ENCODE assay signal across 17 mouse cellular contexts in genomic region chr14:74929739-74930138, GRCm38 (mm10).
"Had no signal": no experiment of that assay in that cellular context is flagged by ENCODE, and none has a peak within 500 bp of the region (broad histone marks: within the 10 kb centered on the region; RNA-seq: fewer than 3 reads in every experiment).

No protein-coding gene starts in this region.

- H3K27ac ChIP-seq: intestine, embryonic 15.5 days; kidney, embryonic 15.5 days; left cerebral cortex, adult 2 months; limb, embryonic 15.5 days; midbrain, embryonic 12.5 days; neural tube, embryonic 15.5 days; stomach, embryonic 15.5 days had no signal

- H3K4me3 ChIP-seq: intestine, embryonic 15.5 days; kidney, embryonic 15.5 days; left cerebral cortex, adult 2 months; limb, embryonic 15.5 days; megakaryocyte, embryonic 14.5 days; midbrain, embryonic 12.5 days; neural tube, embryonic 15.5 days; stomach, embryonic 15.5 days had no signal

- H3K36me3 ChIP-seq: intestine, embryonic 15.5 days; limb, embryonic 15.5 days; midbrain, embryonic 12.5 days; neural tube, embryonic 15.5 days; stomach, embryonic 15.5 days had no signal

- DNase-seq: kidney, adult 2 months; kidney, postnatal 14 days; lung, embryonic 14.5 days; lung, postnatal 10 days; lung, postnatal 4 days; right cerebral cortex, adult 18-20 months; thymus, adult 2 months; thymus, postnatal 25 days had no signal

- ATAC-seq: intestine, embryonic 15.5 days; midbrain, embryonic 16.5 days had no signal

- H3K4me2 ChIP-seq: intestine, embryonic 15.5 days; kidney, embryonic 15.5 days; limb, embryonic 15.5 days; lung, embryonic 14.5 days; midbrain, embryonic 12.5 days; neural tube, embryonic 15.5 days; stomach, embryonic 15.5 days had no signal

- H3K27me3 ChIP-seq: intestine, embryonic 15.5 days; kidney, embryonic 15.5 days; limb, embryonic 15.5 days; megakaryocyte, embryonic 14.5 days; midbrain, embryonic 12.5 days; neural tube, embryonic 15.5 days; stomach, embryonic 15.5 days had no signal

- H3K9me3 ChIP-seq: intestine, embryonic 15.5 days; kidney, embryonic 15.5 days; limb, embryonic 15.5 days; midbrain, embryonic 12.5 days; neural tube, embryonic 15.5 days; stomach, embryonic 15.5 days had no signal

- H3K9ac ChIP-seq: intestine, embryonic 15.5 days; kidney, embryonic 15.5 days; limb, embryonic 15.5 days; lung, embryonic 14.5 days; midbrain, embryonic 12.5 days; neural tube, embryonic 15.5 days; stomach, embryonic 15.5 days had no signal
